Comparison of ENCODE assay signal across 19 mouse cellular contexts in the genomic region with DNA sequence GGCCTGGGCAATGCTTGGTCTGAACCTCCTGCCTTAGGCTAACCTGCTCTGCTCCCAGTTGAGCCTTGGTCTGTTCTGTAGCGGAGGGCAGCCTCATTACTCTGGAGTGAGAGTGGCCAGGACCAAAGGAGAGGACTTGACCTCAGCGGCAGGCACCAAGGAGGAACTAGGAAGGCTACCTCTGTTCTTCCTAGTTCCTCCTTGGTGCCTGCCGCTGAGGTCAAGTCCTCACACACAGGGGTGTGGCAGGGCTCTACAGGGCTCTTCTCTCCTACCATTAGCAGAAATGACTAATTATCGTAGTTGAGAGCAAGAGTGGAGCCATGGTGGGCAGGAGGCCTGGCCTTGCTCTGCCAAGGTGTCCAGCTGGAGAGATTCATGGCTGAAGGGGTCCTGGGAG. TPM values are rescaled to one million over a fixed set of nuclear protein-coding genes. Genes with fewer than 3 reads are reported as not detected.
"Had no signal": no experiment of that assay in that cellular context is flagged by ENCODE, and none has a peak within 500 bp of the region (broad histone marks: within the 10 kb centered on the region; RNA-seq: fewer than 3 reads in every experiment).

No protein-coding gene starts in this region.

- DNase-seq: gastrocnemius, adult 2 months; gastrocnemius, postnatal 10 days; gastrocnemius, postnatal 25 days; heart, adult 11 months; heart, adult 2 months; kidney, adult 11 months; kidney, adult 2 months; kidney, adult 9 months; kidney, postnatal 14 days; kidney, postnatal 36 days; layer of hippocampus, adult 9-11 months; layer of hippocampus, postnatal 36 days; left cerebral cortex, postnatal 4 days had no signal

- ATAC-seq: hindbrain, postnatal 0 days; intestine, embryonic 16.5 days; liver, embryonic 12.5 days had no signal

RNA-seq across cellular contexts. Expression of a gene that starts 9.2 kb away (rescaled TPM):
- total RNA-seq: gastrocnemius, adult 2 months; gastrocnemius, postnatal 10 days; gastrocnemius, postnatal 25 days; gastrocnemius, postnatal 4 days; heart, adult 2 months; heart, postnatal 25 days; liver, adult 2 months had no signal

RNA-seq across cellular contexts. Expression of a gene that starts 47.7 kb away (rescaled TPM):
- total RNA-seq: gastrocnemius, postnatal 25 days; heart, adult 2 months had no signal
